9 mouse cellular contexts compared by ENCODE assay signal in genomic region chr5:90500714-90501113, GRCm38 (mm10). TPM values are rescaled to one million over a fixed set of nuclear protein-coding genes. Genes with fewer than 3 reads are reported as not detected.
DNase-seq lines count a peak whose midpoint lies in the region; ATAC-seq lines count a peak whose summit lies in the region.
"Had no signal": no experiment of that assay in that cellular context is flagged by ENCODE, and none has a peak within 500 bp of the region (broad histone marks: within the 10 kb centered on the region; RNA-seq: fewer than 3 reads in every experiment).

No protein-coding gene starts in this region.

- no peak overlapping the region for H3K27ac ChIP-seq in forebrain, embryonic 16.5 days (ENCODE audit: low read length)
- H3K27ac ChIP-seq in hindbrain, embryonic 15.5 days (replicated peaks), result no peak overlapping the region
- H3K27ac ChIP-seq in midbrain, embryonic 10.5 days (replicated peaks), result no peak overlapping the region
- H3K27ac ChIP-seq: macrophage had no signal

- WGBS in forebrain, embryonic 16.5 days, result 6% methylated on average over 6 of the region's 6 CpGs
- 6% methylated on average over 6 of the region's 6 CpGs for WGBS in hindbrain, embryonic 15.5 days
- 9% methylated on average over 6 of the region's 6 CpGs for WGBS in midbrain, embryonic 10.5 days

- no peaks in the 10 kb centered on the region for H3K9me3 ChIP-seq in forebrain, embryonic 16.5 days (ENCODE audit: control insufficient read depth, low read length)
- no peaks in the 10 kb centered on the region for H3K9me3 ChIP-seq in hindbrain, embryonic 15.5 days
- H3K9me3 ChIP-seq in midbrain, embryonic 10.5 days (replicated peaks), result no peaks in the 10 kb centered on the region

- H3K36me3 ChIP-seq in forebrain, embryonic 16.5 days (ENCODE audit: control insufficient read depth, insufficient read depth), result no peaks in the 10 kb centered on the region
- H3K36me3 ChIP-seq in hindbrain, embryonic 15.5 days, result no peaks in the 10 kb centered on the region
- H3K36me3 ChIP-seq in midbrain, embryonic 10.5 days, result no peaks in the 10 kb centered on the region

- H3K27me3 ChIP-seq in forebrain, embryonic 16.5 days (replicated peaks; ENCODE audit: control insufficient read depth, insufficient read depth, low read length), result no peaks in the 10 kb centered on the region
- H3K27me3 ChIP-seq in hindbrain, embryonic 15.5 days, result no peaks in the 10 kb centered on the region
- no peaks in the 10 kb centered on the region for H3K27me3 ChIP-seq in midbrain, embryonic 10.5 days (ENCODE audit: low read depth, poor library complexity, severe bottlenecking)

- DNase-seq in NIH3T3 (ENCODE audit: low read depth), result peak; percentile 85
- peak; percentile 77 to 85 for DNase-seq in layer of hippocampus, postnatal 10 days (ENCODE audit: low spot score in 2 of 2)
- DNase-seq in midbrain, embryonic 10.5 days (ENCODE audit: low spot score), result peak; percentile 75
- peak; percentile 78 for DNase-seq in right cerebral cortex, postnatal 4 days

- H3K9ac ChIP-seq in forebrain, embryonic 16.5 days (replicated peaks; ENCODE audit: low read depth, low read length), result no peak overlapping the region
- no peak overlapping the region for H3K9ac ChIP-seq in hindbrain, embryonic 15.5 days

- peak; percentile 64 for ATAC-seq in cerebellum, adult (ENCODE audit: insufficient number of reproducible peaks, low FRiP score, low TSS enrichment)
- peak; percentile 66 for ATAC-seq in forebrain, embryonic 16.5 days
- ATAC-seq in hindbrain, embryonic 15.5 days (ENCODE audit: low FRiP score, low read depth), result peak; percentile 38; the same call in 1 of the 2 replicates
- no peak for ATAC-seq in erythroblast, adult 5-6 weeks (replicated peaks; ENCODE audit: low FRiP score, poor library complexity, severe bottlenecking)

- H3K4me1 ChIP-seq in forebrain, embryonic 16.5 days (replicated peaks; ENCODE audit: control insufficient read depth, insufficient read depth, low read length), result no peaks in the 10 kb centered on the region
- H3K4me1 ChIP-seq in hindbrain, embryonic 15.5 days (replicated peaks), result no peaks in the 10 kb centered on the region
- no peaks in the 10 kb centered on the region for H3K4me1 ChIP-seq in midbrain, embryonic 10.5 days

- no peak overlapping the region for H3K4me3 ChIP-seq in forebrain, embryonic 16.5 days (replicated peaks; ENCODE audit: low read length)
- H3K4me3 ChIP-seq in hindbrain, embryonic 15.5 days, result no peak overlapping the region
- H3K4me3 ChIP-seq in midbrain, embryonic 10.5 days, result no peak overlapping the region

- no peak overlapping the region for H3K4me2 ChIP-seq in forebrain, embryonic 16.5 days (ENCODE audit: low read length)
- no peak overlapping the region for H3K4me2 ChIP-seq in hindbrain, embryonic 15.5 days

RNA-seq across cellular contexts. Expression of gene Afp, which starts 10.2 kb away (rescaled TPM):
- polyA plus RNA-seq in forebrain, embryonic 16.5 days (2015; fragmentation: Nextera tagmentation; extraction: Ambion mirVana), result 0.26 and 0.52 TPM in 2 replicates
- polyA plus RNA-seq in hindbrain, embryonic 15.5 days (2015; fragmentation: Nextera tagmentation; extraction: Ambion mirVana), result 0.94 and 3.0 TPM in 2 replicates
- total RNA-seq in layer of hippocampus, postnatal 10 days (2021), result not detected
- polyA plus RNA-seq in midbrain, embryonic 10.5 days (2016; fragmentation: Nextera tagmentation; extraction: Ambion mirVana), result 0.16 TPM in 1 of 2 replicates, not detected in the other
- not detected in 2 replicates for total RNA-seq in erythroblast, adult 5-6 weeks (2015; ENCODE audit: low replicate concordance)
- not detected in 2 replicates for total RNA-seq in erythroblast, adult 5-6 weeks (2017; ENCODE audit: low replicate concordance)

RNA-seq across cellular contexts. Expression of gene Afm, which starts 18.0 kb away (rescaled TPM):
- not detected in 2 replicates for polyA plus RNA-seq in forebrain, embryonic 16.5 days (2015; fragmentation: Nextera tagmentation; extraction: Ambion mirVana)
- not detected in 2 replicates for polyA plus RNA-seq in hindbrain, embryonic 15.5 days (2015; fragmentation: Nextera tagmentation; extraction: Ambion mirVana)
- total RNA-seq in layer of hippocampus, postnatal 10 days (2021), result not detected
- polyA plus RNA-seq in midbrain, embryonic 10.5 days (2016; fragmentation: Nextera tagmentation; extraction: Ambion mirVana), result not detected in 2 replicates
- not detected in 2 replicates for total RNA-seq in erythroblast, adult 5-6 weeks (2015; ENCODE audit: low replicate concordance)
- not detected in 2 replicates for total RNA-seq in erythroblast, adult 5-6 weeks (2017; ENCODE audit: low replicate concordance)
- polyA plus RNA-seq: macrophage had no signal

RNA-seq across cellular contexts. Expression of gene Alb, which starts 40.0 kb away (rescaled TPM):
- 0.49 TPM in 1 of 2 replicates, not detected in the other for polyA plus RNA-seq in forebrain, embryonic 16.5 days (2015; fragmentation: Nextera tagmentation; extraction: Ambion mirVana)
- polyA plus RNA-seq in hindbrain, embryonic 15.5 days (2015; fragmentation: Nextera tagmentation; extraction: Ambion mirVana), result 1.3 TPM in 1 of 2 replicates, not detected in the other
- not detected for total RNA-seq in layer of hippocampus, postnatal 10 days (2021)
- polyA plus RNA-seq in midbrain, embryonic 10.5 days (2016; fragmentation: Nextera tagmentation; extraction: Ambion mirVana), result not detected in 2 replicates
- total RNA-seq in erythroblast, adult 5-6 weeks (2015; ENCODE audit: low replicate concordance), result not detected in 2 replicates
- total RNA-seq in erythroblast, adult 5-6 weeks (2017; ENCODE audit: low replicate concordance), result not detected in 2 replicates
- polyA plus RNA-seq: macrophage had no signal
